Mouse (Mus musculus) CH12.LX (cell line): ENCODE data around the gene Olfr221. TPM values are rescaled to one million over a fixed set of nuclear protein-coding genes. Genes with fewer than 3 reads are reported as not detected.
A peak's percentile ranks its signal among the peaks of the same experiment; 100 is the strongest.

ENCODE experiments used
- DNase-seq: peaks from one replicate; pipeline ENCODE4 v3.0.0-alpha.2; 2013; ENCODE audit errors: extremely low read depth
- H3K27ac ChIP-seq: 2 replicates; pipeline ENCODE4 v1.5.1; 2012; ENCODE audit warnings: low read depth, mild to moderate bottlenecking, control low read depth, moderate library complexity; ENCODE audit not compliant: insufficient read depth
- H3K27me3 ChIP-seq: replicated peaks from 2 replicates; pipeline ENCODE3; 2012; ENCODE audit warnings: inconsistent platforms
- H3K36me3 ChIP-seq, 2 experiments: replicated peaks in 1 of 2; 2 replicates each; pipeline versions ENCODE3 to v1.6.1; 2012; ENCODE audit warnings: inconsistent platforms in 1 of 2, low read length in 1 of 2, mild to moderate bottlenecking in 1 of 2, mixed read lengths in 1 of 2, moderate library complexity in 1 of 2; ENCODE audit not compliant: control insufficient read depth in 1 of 2, insufficient read depth in 1 of 2
- H3K4me1 ChIP-seq, 2 experiments: 2 replicates each; pipeline ENCODE4 v1.6.1; 2012; ENCODE audit warnings: inconsistent platforms in 1 of 2, moderate library complexity in 1 of 2; ENCODE audit not compliant: insufficient read depth in 2 of 2, control insufficient read depth in 1 of 2
- H3K4me2 ChIP-seq: 2 replicates; pipeline ENCODE4 v1.6.1; 2012; ENCODE audit warnings: low read depth, mild to moderate bottlenecking, control low read depth; ENCODE audit not compliant: poor library complexity, insufficient read depth, severe bottlenecking
- H3K4me3 ChIP-seq, 3 experiments: fragments of 150-350 bp in 1 of 3; sonication (generic) in 1 of 3; replicated peaks in 1 of 3; 2 replicates each; pipeline versions ENCODE3 to v1.5.1; 2011 to 2012; ENCODE audit warnings: low read depth in 2 of 3, low read length in 2 of 3, mild to moderate bottlenecking in 2 of 3, moderate library complexity in 2 of 3, control low read depth in 1 of 3, improper control_type of control experiment in 1 of 3, inconsistent platforms in 1 of 3, mixed read lengths in 1 of 3; ENCODE audit not compliant: poor library complexity in 1 of 3
- H3K79me2 ChIP-seq: replicated peaks from 2 replicates; pipeline ENCODE4 v1.6.1; 2012; ENCODE audit warnings: mild to moderate bottlenecking, moderate library complexity; ENCODE audit not compliant: control insufficient read depth, poor library complexity, insufficient read depth, severe bottlenecking; ENCODE audit errors: extremely low read depth
- H3K9ac ChIP-seq: 2 replicates; pipeline ENCODE4 v1.6.1; 2012; ENCODE audit warnings: low read depth, mild to moderate bottlenecking, control low read depth, moderate library complexity; ENCODE audit not compliant: insufficient read depth
- H3K9me3 ChIP-seq: replicated peaks from 2 replicates; pipeline ENCODE3; 2012; ENCODE audit warnings: low read length, inconsistent platforms, mixed read lengths
- BHLHE40 ChIP-seq: IDR thresholded peaks from 2 replicates; pipeline ENCODE4 v1.6.1; 2011; ENCODE audit warnings: mild to moderate bottlenecking, low read depth, low read length, improper control_type of control experiment
- CHD1 ChIP-seq: IDR thresholded peaks from 2 replicates; pipeline ENCODE4 v1.6.1; 2012; ENCODE audit warnings: low read depth, low read length, improper control_type of control experiment, inconsistent platforms
- CTCF ChIP-seq, 2 experiments: IDR thresholded peaks in 1 of 2; conservative IDR thresholded peaks in 1 of 2; 2 replicates each; pipeline ENCODE4 v1.5.1; 2011 to 2012; ENCODE audit warnings: low read depth in 2 of 2, low read length in 2 of 2, improper control_type of control experiment in 1 of 2, inconsistent platforms in 1 of 2, mild to moderate bottlenecking in 1 of 2, moderate library complexity in 1 of 2
- ELF1 ChIP-seq: IDR thresholded peaks from 2 replicates; pipeline ENCODE4 v1.6.1; 2014; ENCODE audit warnings: low read depth, mild to moderate bottlenecking, inconsistent platforms, low read length, improper control_type of control experiment
- ETS1 ChIP-seq: conservative IDR thresholded peaks from 2 replicates; pipeline ENCODE4 v1.6.1; 2012; ENCODE audit warnings: low read depth, mild to moderate bottlenecking, inconsistent platforms, low read length, improper control_type of control experiment, moderate library complexity
- KAT2A ChIP-seq: IDR thresholded peaks from 2 replicates; pipeline ENCODE4 v1.6.1; 2012; ENCODE audit warnings: low read length, improper control_type of control experiment, inconsistent platforms; ENCODE audit not compliant: insufficient replicate concordance
- MAFK ChIP-seq: IDR thresholded peaks from 2 replicates; pipeline ENCODE4 v1.6.1; 2011; ENCODE audit warnings: low read length, improper control_type of control experiment; ENCODE audit not compliant: insufficient replicate concordance
- MAX ChIP-seq: IDR thresholded peaks from 2 replicates; pipeline ENCODE4 v1.6.1; 2011; ENCODE audit warnings: low read length, improper control_type of control experiment
- MAZ ChIP-seq: IDR thresholded peaks from 2 replicates; pipeline ENCODE4 v1.6.1; 2012; ENCODE audit warnings: low read depth, mild to moderate bottlenecking, inconsistent platforms, low read length, improper control_type of control experiment, moderate library complexity
- MEF2A ChIP-seq: IDR thresholded peaks from 2 replicates; pipeline ENCODE4 v1.6.1; 2014; ENCODE audit warnings: low read depth, mild to moderate bottlenecking, inconsistent platforms, low read length, improper control_type of control experiment, borderline replicate concordance
- MXI1 ChIP-seq: IDR thresholded peaks from 2 replicates; pipeline ENCODE4 v1.6.1; 2011; ENCODE audit warnings: mild to moderate bottlenecking, low read depth, low read length, improper control_type of control experiment
- MYC ChIP-seq: IDR thresholded peaks from 2 replicates; pipeline ENCODE4 v1.6.1; 2011; ENCODE audit warnings: low read depth, mild to moderate bottlenecking, improper control_type of control experiment, low read length
- NELFE ChIP-seq: IDR thresholded peaks from 2 replicates; pipeline ENCODE4 v1.6.1; 2011; ENCODE audit warnings: low read depth, low read length, improper control_type of control experiment
- PAX5 ChIP-seq: IDR thresholded peaks from 2 replicates; pipeline ENCODE4 v1.6.1; 2012; ENCODE audit warnings: low read length, inconsistent platforms, mixed read lengths
- POLR2AphosphoS2 ChIP-seq: IDR thresholded peaks from 2 replicates; pipeline ENCODE4 v1.6.1; 2011; ENCODE audit warnings: low read depth, low read length, improper control_type of control experiment
- SIN3A ChIP-seq: IDR thresholded peaks from 2 replicates; pipeline ENCODE4 v1.6.1; 2012; ENCODE audit warnings: low read length, improper control_type of control experiment, inconsistent platforms
- TCF12 ChIP-seq: IDR thresholded peaks from 2 replicates; pipeline ENCODE4 v1.6.1; 2014; ENCODE audit warnings: low read depth, mild to moderate bottlenecking, inconsistent platforms, low read length, improper control_type of control experiment
- UBTF ChIP-seq: IDR thresholded peaks from 2 replicates; pipeline ENCODE4 v1.6.1; 2012; ENCODE audit warnings: low read depth, mild to moderate bottlenecking, inconsistent platforms, low read length, improper control_type of control experiment, moderate library complexity
- USF2 ChIP-seq: conservative IDR thresholded peaks from 2 replicates; pipeline ENCODE4 v1.6.1; 2011; ENCODE audit warnings: low read depth, low read length, improper control_type of control experiment
- ZC3H11A ChIP-seq: IDR thresholded peaks from 2 replicates; pipeline ENCODE4 v1.6.1; 2012; ENCODE audit warnings: low read depth, mild to moderate bottlenecking, inconsistent platforms, low read length, improper control_type of control experiment
- ZKSCAN1 ChIP-seq: IDR thresholded peaks from 2 replicates; pipeline ENCODE4 v1.6.1; 2012; ENCODE audit warnings: low read depth, inconsistent platforms, low read length, improper control_type of control experiment, borderline replicate concordance
- ZNF384 ChIP-seq: IDR thresholded peaks from 2 replicates; pipeline ENCODE4 v1.6.1; 2012; ENCODE audit warnings: low read depth, low read length, improper control_type of control experiment, inconsistent platforms
- dilution Hi-C: fragments of 300-500 bp; cut with MboI; formaldehyde crosslinking; loops from 2 replicates; pipeline ENCODE4 v1.14.3; 2020; ENCODE audit warnings: low sequenced_read_pairs; ENCODE audit not compliant: extremely low pct_unique_long_range_greater_than_20kb, extremely low pct_ligation_motif_present
- in situ Hi-C: fragments of 300-500 bp; cut with MboI; formaldehyde crosslinking; loops from 3 replicates; pipeline ENCODE4 v1.14.3; 2019; ENCODE audit warnings: low sequenced_read_pairs, low pct_ligation_motif_present, low pct_unique_long_range_greater_than_20kb, mixed read lengths
- polyA plus RNA-seq: library from polyadenylated mRNA; unstranded; fragments of >175 nt; gene quantifications from 2 replicates; pipeline ENCODE4 v1.2.1, GENCODE M21; 2012; ENCODE audit warnings: low read depth; ENCODE audit not compliant: insufficient read length
- total RNA-seq, 2 experiments: library from RNA; depleted of rRNA; stranded (reverse); fragments of 300-350 nt in 1 of 2; fragments of >200 nt in 1 of 2; gene quantifications; 2 replicates each; pipeline ENCODE4 v1.2.3; 2012 to 2014

The Olfr221 gene
- total and polyA plus RNA-seq, 3 experiments = not detected

GRCm38 (mm10) chr14:52009841-52010240, 32.4 kb downstream of the Olfr221 start:
- Histone ChIP-seq H3K4me2 (no peak overlapping the region), H3K4me3 (no peak overlapping the region), H3K27ac (no peak overlapping the region), H3K9ac (no peak overlapping the region), H3K36me3 (peaks cover 21 to 42% of the 10 kb centered on the region in 2 experiments), H3K4me1 (peaks cover 6 to 32% of the 10 kb centered on the region in 2 experiments), H3K27me3 (no peaks in the 10 kb centered on the region), H3K9me3 (no peaks in the 10 kb centered on the region), H3K79me2 (no peaks in the 10 kb centered on the region)
- in situ Hi-C loops (no loop called here), dilution Hi-C loops (no loop called here)
- no peak for TF ChIP-seq ZKSCAN1
- no peak for DNase-seq

- TF ChIP-seq SIN3A (no peak), MAZ (no peak), PAX5 (no peak), CHD1 (no peak), ELF1 (no peak), MAX (no peak), TCF12 (no peak), ZNF384 (no peak), POLR2AphosphoS2 (no peak), ZC3H11A (no peak)
- TF ChIP-seq, all 38 proteins: peak for 0
- Histone ChIP-seq H3K36me3 (peaks cover 21 to 44% of the 10 kb centered on the region in 2 experiments), H3K4me1 (peaks cover 6 to 34% of the 10 kb centered on the region in 2 experiments), H3K4me2 (no peak overlapping the region), H3K9ac (no peak overlapping the region), H3K27me3 (no peaks in the 10 kb centered on the region), H3K9me3 (no peaks in the 10 kb centered on the region), H3K27ac (no peak overlapping the region), H3K4me3 (no peak overlapping the region), H3K79me2 (no peaks in the 10 kb centered on the region)
- dilution Hi-C loops (no loop called here), in situ Hi-C loops (no loop called here)
- no peak for DNase-seq
Observed at GRCm38 (mm10) chr14:52009361-52009760, 32.9 kb downstream of the Olfr221 start.

GRCm38 (mm10) chr14:52008321-52009203, 33.7 kb downstream of the Olfr221 start:
- peak; percentile 87 for DNase-seq
- no peak overlapping the region for H3K4me2 ChIP-seq
- H3K27me3 ChIP-seq = no peaks in the 10 kb centered on the region
- H3K4me3 ChIP-seq = no peak overlapping the region
- H3K9me3 ChIP-seq = no peaks in the 10 kb centered on the region
- H3K4me1 ChIP-seq = peaks cover 6 to 37% of the 10 kb centered on the region in 2 experiments
- dilution Hi-C loops (no loop called here), in situ Hi-C loops (no loop called here)
- H3K27ac ChIP-seq = no peak overlapping the region
- no peak overlapping the region for H3K9ac ChIP-seq
- peaks cover 21 to 51% of the 10 kb centered on the region in 2 experiments for H3K36me3 ChIP-seq
- H3K79me2 ChIP-seq = no peaks in the 10 kb centered on the region
- TF ChIP-seq MAFK (0 out of 2 replicates have a peak, but pooled peaks have one; percentile 14), UBTF (0 out of 2 replicates have a peak, but pooled peaks have one; percentile 63), BHLHE40 (0 out of 2 replicates have a peak, but pooled peaks have one; percentile 36), MYC (0 out of 2 replicates have a peak, but pooled peaks have one; percentile 23), CHD1 (no peak), ETS1 (no peak), MEF2A (peak; percentile 73), USF2 (no peak), KAT2A (0 out of 2 replicates have a peak, but pooled peaks have one; percentile 36), ELF1 (peak; percentile 55; the same call in 1 of the 2 replicates), ZKSCAN1 (no peak), PAX5 (no peak), NELFE (peak; percentile 89; the same call in 1 of the 2 replicates), ZC3H11A (peak; percentile 73), CTCF (conservative IDR thresholded peaks at IDR 0.05 in 1 of 2, IDR thresholded peaks at IDR 0.05 in 1 of 2; ENCODE audit: low read depth in 2 of 2, low read length in 2 of 2) (peak; percentile 75 to 100), SIN3A (peak; percentile 54; the same call in 1 of the 2 replicates), MAX (peak; percentile 61; the same call in 1 of the 2 replicates), MXI1 (no peak)
